In genomic region chr3:32581911-32582310, GRCm38 (mm10) we compare ENCODE assay signal across 20 mouse cellular contexts. TPM values are rescaled to one million over a fixed set of nuclear protein-coding genes. Genes with fewer than 3 reads are reported as not detected.
A peak's percentile ranks its signal among the peaks of the same experiment; 100 is the strongest.
DNase-seq lines count a peak whose midpoint lies in the region; ATAC-seq and TF ChIP-seq lines count a peak whose summit lies in the region.
"Had no signal": no experiment of that assay in that cellular context is flagged by ENCODE, and none has a peak within 500 bp of the region (broad histone marks: within the 10 kb centered on the region; RNA-seq: fewer than 3 reads in every experiment).

No protein-coding gene starts in this region.

- H3K4me2 ChIP-seq in stomach, postnatal 0 days (replicated peaks; ENCODE audit: low read depth) = no peak overlapping the region
- H3K4me2 ChIP-seq: embryonic facial prominence, embryonic 13.5 days; embryonic facial prominence, embryonic 15.5 days; forebrain, embryonic 12.5 days had no signal

- DNase-seq in adrenal gland, adult 2 months = peak; percentile 7
- DNase-seq in adrenal gland, adult (ENCODE audit: inconsistent age in 2 of 2, low spot score in 1 of 2) = no peak
- DNase-seq in 416B (ENCODE audit: low read depth) = peak; percentile 69
- DNase-seq in stomach, postnatal 0 days (ENCODE audit: low spot score) = no peak
- DNase-seq: adrenal gland, postnatal 10 days; adrenal gland, postnatal 25 days; cerebellum, adult 11 months; cerebellum, adult 18-20 months; cerebellum, adult 8-10 months; cerebellum, adult 9-11 months; cerebellum, postnatal 25 days; embryo, embryonic 11 days had no signal

- peak; percentile 29 to 38; a peak in 1 of 4 replicates for ATAC-seq in hematopoietic stem cell, adult 5-6 weeks (replicated peaks in 1 of 2; ENCODE audit: insufficient read depth in 1 of 2, low FRiP score in 2 of 2, low TSS enrichment in 1 of 2, low read depth in 1 of 2, poor library complexity in 2 of 2, severe bottlenecking in 2 of 2)
- ATAC-seq in stomach, postnatal 0 days (ENCODE audit: low FRiP score, low TSS enrichment) = no peak
- ATAC-seq: forebrain, embryonic 14.5 days; forebrain, embryonic 16.5 days had no signal

- no peak overlapping the region for H3K9ac ChIP-seq in stomach, postnatal 0 days (ENCODE audit: low read length)
- H3K9ac ChIP-seq: embryonic facial prominence, embryonic 13.5 days; embryonic facial prominence, embryonic 15.5 days; forebrain, embryonic 12.5 days had no signal

- no peaks in the 10 kb centered on the region for H3K27me3 ChIP-seq in stomach, postnatal 0 days (ENCODE audit: control insufficient read depth, insufficient read depth, low read length)
- H3K27me3 ChIP-seq: embryonic facial prominence, embryonic 13.5 days; embryonic facial prominence, embryonic 15.5 days; forebrain, embryonic 12.5 days had no signal

- no peaks in the 10 kb centered on the region for H3K4me1 ChIP-seq in stomach, postnatal 0 days (replicated peaks; ENCODE audit: control insufficient read depth, insufficient read depth)
- H3K4me1 ChIP-seq: embryonic facial prominence, embryonic 13.5 days; embryonic facial prominence, embryonic 15.5 days; forebrain, embryonic 10.5 days; forebrain, embryonic 12.5 days had no signal

- WGBS in stomach, postnatal 0 days = 83% methylated on average over 3 of the region's 3 CpGs

- no peaks in the 10 kb centered on the region for H3K9me3 ChIP-seq in stomach, postnatal 0 days (ENCODE audit: control insufficient read depth, low read length)
- H3K9me3 ChIP-seq: embryonic facial prominence, embryonic 13.5 days; embryonic facial prominence, embryonic 15.5 days; forebrain, embryonic 10.5 days; forebrain, embryonic 12.5 days had no signal

- no peak for TF ChIP-seq CTCF in stomach, postnatal 0 days (IDR thresholded peaks at IDR 0.05; ENCODE audit: low read depth)

- peaks cover 17% of the 10 kb centered on the region; the same call in 1 of the 2 replicates for H3K36me3 ChIP-seq in stomach, postnatal 0 days (ENCODE audit: control insufficient read depth, insufficient read depth, low read length)

- no peak overlapping the region for H3K4me3 ChIP-seq in stomach, postnatal 0 days (ENCODE audit: low read depth, low read length)
- H3K4me3 ChIP-seq: embryonic facial prominence, embryonic 13.5 days; embryonic facial prominence, embryonic 15.5 days; erythroblast, embryonic 14.5 days; forebrain, embryonic 10.5 days; forebrain, embryonic 12.5 days had no signal

- no peak for TF ChIP-seq EP300 in stomach, postnatal 0 days (optimal IDR thresholded peaks at IDR 0.05)

- H3K27ac ChIP-seq in stomach, postnatal 0 days (replicated peaks) = no peak overlapping the region
- H3K27ac ChIP-seq: embryonic facial prominence, embryonic 13.5 days; embryonic facial prominence, embryonic 15.5 days; forebrain, embryonic 10.5 days; forebrain, embryonic 12.5 days had no signal

RNA-seq across cellular contexts. Expression of gene Gnb4, which starts 34.5 kb away (rescaled TPM):
- 10 to 100 TPM; 24.9 to 63.2 TPM for total RNA-seq in adrenal gland, adult 2 months (2021)
- 11.8 and 13.0 TPM in 2 replicates for polyA plus RNA-seq in adrenal gland, adult 2 months (2012; rRNA removed)
- 15.7 and 20.7 TPM in 2 replicates for total RNA-seq in hematopoietic stem cell, adult 5-6 weeks (2017)
- 39.5 and 42.6 TPM in 2 replicates for polyA plus RNA-seq in stomach, postnatal 0 days (2015; fragmentation: Nextera tagmentation; extraction: Ambion mirVana)

RNA-seq across cellular contexts. Expression of gene Mfn1, which starts 52.6 kb away (rescaled TPM):
- 10 to 100 TPM; 76.0 to 80.1 TPM for total RNA-seq in adrenal gland, adult 2 months (2021)
- 6.6 and 7.3 TPM in 2 replicates for polyA plus RNA-seq in adrenal gland, adult 2 months (2012; rRNA removed)
- 36.2 and 37.8 TPM in 2 replicates for total RNA-seq in hematopoietic stem cell, adult 5-6 weeks (2017)
- 18.3 and 22.3 TPM in 2 replicates for polyA plus RNA-seq in stomach, postnatal 0 days (2015; fragmentation: Nextera tagmentation; extraction: Ambion mirVana)

Comparison
In these comparisons a context has a peak if more than half of its experiments do, and no peak if none do; other contexts are left out.
1. DNase-seq: peak in adrenal gland, adult 2 months (single experiment) and 416B (single experiment); none in adrenal gland, adult (0 of 2) and stomach, postnatal 0 days (single experiment).